Mouse (Mus musculus): ENCODE data around the gene Rab34. TPM values are rescaled to one million over a fixed set of nuclear protein-coding genes. Genes with fewer than 3 reads are reported as not detected.
A peak's percentile ranks its signal among the peaks of the same experiment; 100 is the strongest.

The Rab34 gene
- polyA plus RNA-seq (2016; fragmentation: Nextera tagmentation; extraction: Ambion mirVana), result 164 and 181 TPM in 2 replicates

DNA sequence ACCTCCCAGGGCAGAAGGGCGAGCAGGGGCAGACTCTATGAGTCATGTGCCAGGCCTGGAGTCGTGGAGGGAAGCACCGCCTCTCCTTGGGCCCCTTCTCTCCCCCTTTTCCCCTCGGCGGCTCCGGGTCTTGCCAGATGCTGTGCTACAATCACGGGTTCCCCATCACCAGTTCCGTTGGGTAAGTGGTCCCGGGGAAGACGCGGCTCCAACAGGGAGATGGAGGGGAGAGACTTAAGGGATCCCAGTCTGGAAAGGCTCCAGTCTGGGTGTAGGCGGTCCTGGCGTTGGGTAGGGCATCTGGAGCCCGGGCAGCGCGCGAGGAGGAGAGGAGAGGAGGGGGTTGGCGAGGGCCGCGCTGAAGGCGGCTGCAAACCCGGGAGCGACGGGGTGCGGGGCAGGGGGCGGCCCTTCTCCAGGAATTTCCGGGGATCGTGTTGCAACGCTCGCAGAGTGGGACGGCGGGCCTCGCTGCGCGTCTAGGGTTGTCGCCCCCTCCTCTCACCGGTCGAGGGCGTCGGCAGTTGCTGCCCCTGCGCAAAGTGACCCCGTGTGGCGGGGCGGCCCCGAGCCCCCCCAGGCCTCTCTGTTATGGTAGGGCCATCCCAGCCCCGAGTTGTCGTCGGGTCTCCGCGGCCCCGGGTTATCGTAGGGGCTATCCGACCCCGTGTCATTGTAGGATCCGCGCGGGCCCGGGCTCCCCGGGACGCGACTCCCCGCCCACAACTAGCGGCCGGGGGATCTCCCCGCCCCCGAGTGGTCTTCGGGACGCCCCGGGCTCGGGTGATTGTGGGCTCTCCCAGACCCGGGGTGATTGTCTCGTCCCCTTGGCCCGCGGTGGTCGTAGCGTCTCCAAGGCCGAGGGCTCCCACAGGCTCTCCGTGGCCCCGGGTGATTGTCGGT is at the start of gene Rab34:
TSS of gene Rab34 (plus strand) at position 100 of the 903 bp plus-strand sequence.
- peak; percentile 89 for ATAC-seq (ENCODE audit: insufficient number of reproducible peaks, insufficient read depth, low FRiP score, low TSS enrichment)
- H3K4me1 ChIP-seq, result peaks cover 10% of the 10 kb centered on the region
- WGBS, result under 1% methylated on average over 72 of the region's 80 CpGs
- H3K4me3 ChIP-seq, result peak within 1 kb of the TSS; percentile 81
- no peaks in the 10 kb centered on the region for H3K9me3 ChIP-seq
- H3K4me2 ChIP-seq (replicated peaks), result peak within 1 kb of the TSS; percentile 51
- peak within 1 kb of the TSS; percentile 100 for H3K27ac ChIP-seq
- H3K27me3 ChIP-seq, result no peaks in the 10 kb centered on the region
- H3K36me3 ChIP-seq, result peaks cover 24% of the 10 kb centered on the region
- H3K9ac ChIP-seq, result peak within 1 kb of the TSS; percentile 92

DNA sequence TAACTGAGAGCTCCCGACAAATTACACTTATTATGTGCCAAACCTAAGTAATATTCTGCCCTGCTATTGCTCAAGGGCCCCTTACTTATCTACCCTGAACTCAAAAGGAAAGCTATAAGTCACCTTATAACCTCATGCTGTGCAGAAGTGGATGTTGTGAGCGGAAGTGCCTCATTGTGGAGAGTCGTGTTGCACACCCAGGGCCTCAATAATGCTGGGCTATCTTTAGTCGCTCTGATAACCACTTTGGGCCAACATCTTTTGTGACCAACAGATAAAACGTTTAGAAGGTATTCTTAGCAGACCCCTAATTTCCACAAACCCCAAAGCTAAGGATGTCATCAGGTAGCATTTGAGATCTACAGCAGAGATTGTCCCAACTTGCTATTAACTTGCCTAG is 47.6 kb upstream of the Rab34 start:
- Histone ChIP-seq H3K27me3 (no peaks in the 10 kb centered on the region), H3K9ac (no peak overlapping the region), H3K4me3 (no peak overlapping the region), H3K36me3 (peaks cover 27% of the 10 kb centered on the region), H3K27ac (no peak overlapping the region), H3K4me1 (no peaks in the 10 kb centered on the region), H3K9me3 (no peaks in the 10 kb centered on the region), H3K4me2 (replicated peaks) (no peak overlapping the region)
- no peak for ATAC-seq (ENCODE audit: insufficient number of reproducible peaks, insufficient read depth, low FRiP score, low TSS enrichment)
- WGBS, result 83% methylated on average over 5 of the region's 5 CpGs

DNA sequence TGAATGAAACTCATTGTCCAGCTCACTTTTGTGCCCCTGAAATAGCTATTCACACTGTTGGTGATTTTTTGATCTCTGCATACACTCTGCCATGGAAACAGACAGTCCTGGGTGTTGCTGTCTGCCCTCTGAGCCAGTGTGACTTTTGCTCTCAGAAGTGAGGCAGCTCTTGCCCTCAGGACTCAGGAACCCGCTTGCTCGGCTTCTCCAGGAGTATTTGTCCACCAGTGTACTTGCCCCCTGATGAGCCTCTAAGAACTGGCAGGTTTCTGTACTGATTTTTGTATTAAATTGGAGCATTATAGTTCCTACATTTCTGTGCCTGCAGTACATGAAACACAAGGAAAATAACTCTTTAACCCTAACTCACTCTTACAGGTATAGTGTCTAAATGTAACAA is 44.7 kb upstream of the Rab34 start:
- WGBS, result 83% methylated on average over 2 of the region's 2 CpGs
- Histone ChIP-seq H3K4me3 (no peak overlapping the region), H3K36me3 (peaks cover 48% of the 10 kb centered on the region), H3K9me3 (no peaks in the 10 kb centered on the region), H3K27me3 (no peaks in the 10 kb centered on the region), H3K9ac (no peak overlapping the region), H3K4me1 (no peaks in the 10 kb centered on the region), H3K4me2 (replicated peaks) (no peak overlapping the region), H3K27ac (no peak overlapping the region)
- ATAC-seq (ENCODE audit: insufficient number of reproducible peaks, insufficient read depth, low FRiP score, low TSS enrichment), result no peak

DNA sequence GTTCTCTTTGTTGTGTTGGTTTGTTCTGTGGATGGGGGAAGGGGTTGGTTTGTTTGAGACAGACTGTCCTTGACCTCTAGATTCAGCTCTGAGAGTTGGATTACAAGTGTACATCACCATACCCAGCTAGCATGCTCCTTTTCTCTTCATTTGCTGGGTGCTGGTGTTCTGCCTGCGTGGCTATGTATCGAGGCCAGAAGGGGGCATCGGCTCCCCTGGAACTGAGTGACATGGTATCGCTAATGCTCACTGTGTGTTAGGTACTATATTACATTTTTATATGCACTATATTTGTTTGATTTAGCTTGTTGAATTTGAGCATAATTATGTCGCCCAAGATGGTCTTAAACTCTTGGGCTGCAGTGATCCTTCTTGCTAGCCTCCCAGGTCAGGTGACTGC is 42.1 kb upstream of the Rab34 start:
- Histone ChIP-seq H3K4me3 (no peak overlapping the region), H3K4me1 (no peaks in the 10 kb centered on the region), H3K9ac (no peak overlapping the region), H3K36me3 (peaks cover 70% of the 10 kb centered on the region), H3K27me3 (no peaks in the 10 kb centered on the region), H3K27ac (0 out of 2 replicates have a peak overlapping the region, but pooled peaks have one; percentile 31), H3K9me3 (no peaks in the 10 kb centered on the region), H3K4me2 (replicated peaks) (no peak overlapping the region)
- WGBS, result 83% methylated on average over 5 of the region's 5 CpGs
- no peak for ATAC-seq (ENCODE audit: insufficient number of reproducible peaks, insufficient read depth, low FRiP score, low TSS enrichment)

DNA sequence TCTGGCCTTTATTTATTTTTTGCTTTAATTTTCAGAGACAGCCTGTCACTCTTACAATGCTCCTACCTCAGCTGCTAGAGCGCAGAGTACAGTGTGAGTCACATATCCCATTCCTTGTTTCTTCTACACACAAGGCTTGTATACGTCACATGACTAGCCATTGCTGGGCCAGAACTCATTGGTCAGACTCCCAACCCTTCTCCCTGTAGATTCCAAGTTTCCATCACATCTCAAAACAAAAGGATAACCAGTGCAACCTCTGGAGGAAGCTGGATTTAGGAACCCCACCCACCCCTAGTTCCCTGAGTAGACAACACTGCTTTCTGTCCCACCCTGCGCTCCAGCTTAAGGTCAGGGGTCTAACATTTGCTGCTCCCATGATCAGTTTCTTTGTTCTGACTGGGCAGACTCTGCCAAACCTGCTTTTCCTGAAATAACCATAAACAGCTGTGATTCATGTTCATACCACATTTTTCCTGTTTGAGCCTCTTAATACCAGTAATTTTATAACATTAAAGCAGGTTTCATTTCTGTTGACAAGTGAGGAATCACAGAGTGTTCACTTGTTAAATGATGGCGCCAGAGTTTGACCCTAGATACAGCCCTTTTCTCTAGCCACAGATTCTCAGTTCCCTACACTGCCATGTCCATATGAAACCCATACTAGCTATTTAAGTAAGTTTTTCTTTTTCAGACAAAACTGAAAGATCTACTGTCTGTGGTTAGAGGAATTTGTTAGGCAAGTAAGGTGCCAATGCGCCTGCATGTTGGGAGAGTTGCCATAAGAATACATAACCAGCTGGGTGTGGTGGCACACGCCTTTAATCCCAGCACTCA is 41.3 kb upstream of the Rab34 start:
- no peak for ATAC-seq (ENCODE audit: insufficient number of reproducible peaks, insufficient read depth, low FRiP score, low TSS enrichment)
- Histone ChIP-seq H3K4me2 (replicated peaks) (no peak overlapping the region), H3K27ac (0 out of 2 replicates have a peak overlapping the region, but pooled peaks have one; percentile 31), H3K4me3 (no peak overlapping the region), H3K9ac (no peak overlapping the region), H3K9me3 (no peaks in the 10 kb centered on the region), H3K36me3 (peaks cover 76% of the 10 kb centered on the region), H3K4me1 (no peaks in the 10 kb centered on the region), H3K27me3 (no peaks in the 10 kb centered on the region)
- WGBS, result 77% methylated on average over 6 of the region's 6 CpGs

DNA sequence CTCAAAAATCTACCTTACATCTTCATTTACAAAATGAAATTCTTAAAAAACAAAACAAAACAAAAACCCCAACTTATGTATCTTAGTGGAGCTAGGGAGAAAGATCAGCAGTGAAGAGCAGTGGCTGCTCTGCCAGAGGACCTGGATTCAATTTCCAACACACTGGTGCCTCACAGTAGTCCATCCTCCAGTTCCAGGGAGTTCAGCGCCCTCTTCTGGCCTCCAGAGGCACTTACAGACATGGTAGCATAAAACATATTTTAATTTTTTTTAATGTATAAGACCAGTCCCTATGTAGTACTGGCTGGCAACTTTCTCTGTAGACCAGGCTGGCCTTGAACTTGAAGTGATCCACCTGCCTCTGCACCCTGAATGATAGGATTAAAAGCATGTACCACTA is 37.1 kb upstream of the Rab34 start:
- WGBS, result 22% methylated on average over 1 of the region's 1 CpGs
- no peak overlapping the region for H3K4me3 ChIP-seq
- no peaks in the 10 kb centered on the region for H3K9me3 ChIP-seq
- no peaks in the 10 kb centered on the region for H3K27me3 ChIP-seq
- H3K4me2 ChIP-seq (replicated peaks), result no peak overlapping the region
- ATAC-seq (ENCODE audit: insufficient number of reproducible peaks, insufficient read depth, low FRiP score, low TSS enrichment), result no peak
- H3K27ac ChIP-seq, result no peak overlapping the region
- 0 out of 2 replicates have a peak, but pooled peaks cover 5% of the 10 kb centered on the region for H3K4me1 ChIP-seq
- peaks cover 86% of the 10 kb centered on the region for H3K36me3 ChIP-seq
- no peak overlapping the region for H3K9ac ChIP-seq

DNA sequence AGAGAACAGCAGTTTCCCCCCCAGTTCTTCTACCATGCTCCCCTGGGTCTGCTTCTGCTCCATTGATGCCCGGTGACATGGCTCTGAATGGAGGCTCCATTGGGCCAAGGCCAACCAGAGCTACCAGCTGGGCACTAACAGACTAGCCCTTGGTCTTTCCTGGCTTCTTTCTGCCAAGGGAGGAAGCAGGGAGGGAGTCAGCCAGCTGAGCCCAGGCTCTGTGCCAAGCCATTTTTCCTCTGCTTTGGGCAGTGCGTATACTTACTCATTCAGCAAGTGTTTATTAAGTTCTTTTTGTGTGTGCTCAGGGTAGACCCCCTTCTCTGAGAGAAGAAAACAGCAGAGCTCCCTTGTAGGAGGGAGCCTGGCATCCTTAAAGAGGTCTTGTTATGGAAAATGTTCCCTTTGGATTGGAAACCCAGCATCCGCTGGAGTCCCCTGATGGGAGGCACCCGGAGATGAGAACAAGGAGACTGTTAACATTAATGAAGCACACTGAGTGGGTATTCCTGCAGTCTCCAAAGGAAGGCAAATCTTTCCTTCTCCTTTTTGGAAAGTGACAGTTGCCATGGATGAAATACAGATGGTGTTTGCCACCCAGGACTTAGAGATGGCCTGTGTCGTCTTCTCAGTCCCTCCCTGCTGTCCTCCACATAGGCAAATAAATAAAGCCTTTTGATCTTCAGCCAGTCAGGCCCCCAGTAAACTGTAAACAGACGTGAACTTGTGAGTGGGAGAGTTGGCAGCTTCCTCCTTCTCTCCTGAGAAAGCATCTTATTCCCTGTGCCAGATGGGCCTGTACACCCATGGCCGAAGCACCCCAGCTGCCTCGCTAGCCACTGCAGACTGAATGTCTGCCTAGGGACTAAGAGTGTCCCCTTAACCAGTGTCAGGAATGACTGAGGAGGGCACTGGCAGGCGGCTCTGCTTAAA is 35.7 kb upstream of the Rab34 start:
- Histone ChIP-seq H3K36me3 (peaks cover 85% of the 10 kb centered on the region), H3K9ac (no peak overlapping the region), H3K4me1 (0 out of 2 replicates have a peak, but pooled peaks cover 5% of the 10 kb centered on the region), H3K27ac (no peak overlapping the region), H3K4me3 (no peak overlapping the region), H3K4me2 (replicated peaks) (no peak overlapping the region), H3K9me3 (no peaks in the 10 kb centered on the region), H3K27me3 (no peaks in the 10 kb centered on the region)
- 70% methylated on average over 9 of the region's 9 CpGs for WGBS
- no peak for ATAC-seq (ENCODE audit: insufficient number of reproducible peaks, insufficient read depth, low FRiP score, low TSS enrichment)

DNA sequence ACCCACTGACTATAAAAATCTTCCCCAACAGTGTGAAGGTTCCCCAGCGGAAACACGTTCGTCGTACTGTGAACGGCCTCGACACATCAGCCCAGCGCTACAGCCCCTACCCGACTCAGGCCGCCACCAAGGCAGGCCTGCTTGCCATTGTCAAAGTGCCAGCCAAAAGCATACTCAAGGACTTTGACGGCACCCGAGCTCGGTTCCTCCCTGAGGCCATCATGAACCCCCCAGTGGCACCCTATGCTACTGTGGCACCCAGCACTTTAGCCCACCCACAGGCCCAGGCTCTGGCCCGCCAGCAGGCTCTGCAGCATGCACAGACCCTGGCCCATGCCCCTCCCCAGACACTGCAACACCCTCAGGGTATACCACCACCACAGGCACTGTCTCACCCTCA is 34.5 kb upstream of the Rab34 start:
- WGBS, result 91% methylated on average over 13 of the region's 13 CpGs
- H3K27ac ChIP-seq, result 0 out of 2 replicates have a peak overlapping the region, but pooled peaks have one; percentile 1
- peak; percentile 64; the same call in 1 of the 2 replicates for ATAC-seq (ENCODE audit: insufficient number of reproducible peaks, insufficient read depth, low FRiP score, low TSS enrichment)

DNA sequence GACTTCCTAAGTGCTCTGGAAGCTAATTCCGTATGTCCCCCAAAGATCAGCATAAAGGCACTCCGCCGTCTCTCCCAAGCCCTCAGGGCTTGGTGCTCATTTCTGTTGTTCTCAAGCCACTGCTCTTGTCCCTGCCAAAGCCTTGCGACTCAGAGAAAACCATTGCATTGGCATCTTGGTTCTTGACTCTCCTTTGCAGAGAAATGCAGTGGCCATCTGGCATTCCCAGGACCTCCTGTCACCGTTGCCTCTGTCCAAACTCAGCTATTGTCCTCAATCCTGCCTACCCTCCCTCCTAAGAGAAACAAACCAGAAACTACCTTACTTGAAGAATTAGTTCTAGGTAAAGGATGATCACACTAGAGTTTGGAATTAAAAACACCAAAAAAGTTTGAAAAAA is 32.6 kb upstream of the Rab34 start:
- Histone ChIP-seq H3K9me3 (no peaks in the 10 kb centered on the region), H3K36me3 (peaks cover 88% of the 10 kb centered on the region), H3K9ac (no peak overlapping the region), H3K4me1 (peaks cover 9% of the 10 kb centered on the region), H3K27ac (peak overlapping the region; percentile 26; the same call in 1 of the 2 replicates), H3K4me2 (replicated peaks) (no peak overlapping the region), H3K4me3 (no peak overlapping the region), H3K27me3 (no peaks in the 10 kb centered on the region)
- no peak for ATAC-seq (ENCODE audit: insufficient number of reproducible peaks, insufficient read depth, low FRiP score, low TSS enrichment)
- 63% methylated on average over 5 of the region's 5 CpGs for WGBS

More for the DNA sequence above, 34.5 kb upstream of the Rab34 start:
- Histone ChIP-seq H3K36me3 (peaks cover 86% of the 10 kb centered on the region), H3K9ac (no peak overlapping the region), H3K4me3 (no peak overlapping the region), H3K4me1 (0 out of 2 replicates have a peak, but pooled peaks cover 5% of the 10 kb centered on the region), H3K4me2 (replicated peaks) (no peak overlapping the region), H3K9me3 (no peaks in the 10 kb centered on the region), H3K27me3 (no peaks in the 10 kb centered on the region)

DNA sequence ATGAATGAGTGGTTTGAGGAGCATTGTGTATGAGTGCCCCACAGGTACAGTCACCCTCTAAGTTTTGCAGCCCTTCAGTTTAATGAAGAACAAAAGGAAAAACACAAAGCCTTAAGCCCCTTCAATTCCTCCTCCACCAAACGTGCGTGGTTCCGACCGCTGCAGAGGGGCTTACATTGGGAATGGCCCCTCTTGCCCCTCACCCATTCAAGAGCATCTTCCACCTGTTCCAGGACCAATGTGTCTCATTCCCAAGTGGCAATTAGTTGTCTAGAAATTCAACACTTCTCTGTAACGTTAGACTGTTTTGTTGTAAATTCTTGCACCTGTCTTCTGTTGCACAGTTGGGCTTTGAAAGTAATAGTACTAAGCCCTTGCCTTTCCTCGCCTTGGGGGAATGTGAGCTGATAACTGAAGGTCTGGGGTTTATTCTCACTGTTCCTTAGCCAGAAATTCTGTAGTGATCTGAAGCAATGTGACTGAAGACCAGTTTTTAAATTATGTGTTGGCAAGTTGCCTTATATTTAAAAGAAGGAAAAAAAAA is 32.0 kb upstream of the Rab34 start:
- H3K4me2 ChIP-seq (replicated peaks), result no peak overlapping the region
- peaks cover 88% of the 10 kb centered on the region for H3K36me3 ChIP-seq
- H3K27ac ChIP-seq, result no peak overlapping the region
- H3K27me3 ChIP-seq, result no peaks in the 10 kb centered on the region
- H3K9ac ChIP-seq, result no peak overlapping the region
- H3K9me3 ChIP-seq, result no peaks in the 10 kb centered on the region
- peaks cover 9% of the 10 kb centered on the region for H3K4me1 ChIP-seq
- WGBS, result 68% methylated on average over 6 of the region's 6 CpGs
- H3K4me3 ChIP-seq, result no peak overlapping the region
- no peak for ATAC-seq (ENCODE audit: insufficient number of reproducible peaks, insufficient read depth, low FRiP score, low TSS enrichment)

All from embryonic facial prominence, embryonic 12.5 days (tissue).